Mouse (Mus musculus) yolk sac, embryonic 10.5 days (tissue): ENCODE data around the gene Osbpl9.

Source experiments
- DNase-seq: peaks from one replicate; pipeline ENCODE4 v3.0.0-alpha.2; 2017; ENCODE audit warnings: low spot score

The Osbpl9 gene

GRCm38 (mm10) chr4:109103145-109103883, 98.8 kb downstream of the Osbpl9 start:
- DNase-seq = no peak

GRCm38 (mm10) chr4:109102574-109102973, 99.5 kb downstream of the Osbpl9 start:
- DNase-seq = no peak

- DNase-seq = no peak
Observed at GRCm38 (mm10) chr4:109098861-109099260, 103.2 kb downstream of the Osbpl9 start.

- DNase-seq = no peak
Observed at GRCm38 (mm10) chr4:109094269-109094668, 107.8 kb downstream of the Osbpl9 start.

GRCm38 (mm10) chr4:109092344-109092743, 109.7 kb downstream of the Osbpl9 start:
- no peak for DNase-seq

GRCm38 (mm10) chr4:109091241-109091777, 110.8 kb downstream of the Osbpl9 start:
- DNase-seq = no peak

- peak; percentile 61 for DNase-seq
Observed at GRCm38 (mm10) chr4:109089999-109090398, 112.1 kb downstream of the Osbpl9 start.

- no peak for DNase-seq
Observed at GRCm38 (mm10) chr4:109089171-109089570, 112.9 kb downstream of the Osbpl9 start.

GRCm38 (mm10) chr4:109080118-109080517, 122.0 kb downstream of the Osbpl9 start:
- DNase-seq = no peak

GRCm38 (mm10) chr4:109079676-109080075, 122.4 kb downstream of the Osbpl9 start:
- no peak for DNase-seq

- no peak for DNase-seq
Observed at GRCm38 (mm10) chr4:109078941-109079340, 123.1 kb downstream of the Osbpl9 start.

- DNase-seq = no peak
Observed at GRCm38 (mm10) chr4:109073296-109073695, 128.8 kb downstream of the Osbpl9 start.

GRCm38 (mm10) chr4:109072891-109073290, 129.2 kb downstream of the Osbpl9 start:
- DNase-seq = no peak

GRCm38 (mm10) chr4:109065714-109066113, 136.4 kb downstream of the Osbpl9 start:
- no peak for DNase-seq

GRCm38 (mm10) chr4:109064941-109065340, 137.1 kb downstream of the Osbpl9 start:
- DNase-seq = no peak

GRCm38 (mm10) chr4:109059255-109059821, 142.7 kb downstream of the Osbpl9 start:
- DNase-seq = peak; percentile 64

GRCm38 (mm10) chr4:109057640-109058039, 144.4 kb downstream of the Osbpl9 start:
- no peak for DNase-seq

- DNase-seq = no peak
Observed at GRCm38 (mm10) chr4:109056351-109056750, 145.7 kb downstream of the Osbpl9 start.

- no peak for DNase-seq
Observed at GRCm38 (mm10) chr4:109054003-109054402, 148.1 kb downstream of the Osbpl9 start.

- no peak for DNase-seq
Observed at GRCm38 (mm10) chr4:109052282-109052681, 149.8 kb downstream of the Osbpl9 start.

GRCm38 (mm10) chr4:109048258-109048657, 153.8 kb downstream of the Osbpl9 start:
- DNase-seq = no peak

GRCm38 (mm10) chr4:109043756-109044155, 158.3 kb downstream of the Osbpl9 start:
- no peak for DNase-seq

- no peak for DNase-seq
Observed at GRCm38 (mm10) chr4:109043294-109043693, 158.8 kb downstream of the Osbpl9 start.
